Mouse (Mus musculus): Measurements from ENCODE around the gene Plcd1. TPM values are rescaled to one million over a fixed set of nuclear protein-coding genes. Genes with fewer than 3 reads are reported as not detected.

Plcd1 gene
- polyA plus RNA-seq, 1 experiment from 2014 or later: 1.6 TPM

GRCm38 (mm10) chr9:119092473-119093418 lies 556 bp downstream of the Plcd1 start:
- H3K27ac ChIP-seq (ENCODE audit: low read length): no peak overlapping the region
- no peak for ATAC-seq (ENCODE audit: low read depth)
- WGBS (ENCODE audit: insufficient replicate concordance): 6% methylated on average over 45 of the region's 45 CpGs
- H3K4me2 ChIP-seq (ENCODE audit: low read depth, low read length): peak overlapping the region; percentile 49
- no peak overlapping the region; the same call in 1 of the 2 replicates for H3K9ac ChIP-seq (ENCODE audit: low read depth, low read length)
- peaks cover 2% of the 10 kb centered on the region; the same call in 1 of the 2 replicates for H3K4me1 ChIP-seq (ENCODE audit: control insufficient read depth, low read depth, low read length)
- no peaks in the 10 kb centered on the region for H3K9me3 ChIP-seq (replicated peaks; ENCODE audit: control insufficient read depth, low read length)
- peaks cover 42% of the 10 kb centered on the region for H3K27me3 ChIP-seq (ENCODE audit: control insufficient read depth, insufficient read depth, low read depth, low read length)
- no peaks in the 10 kb centered on the region for H3K36me3 ChIP-seq (ENCODE audit: control insufficient read depth, insufficient read depth)
- H3K4me3 ChIP-seq (ENCODE audit: low read depth, low read length): peak overlapping the region; percentile 51

GRCm38 (mm10) chr9:119091581-119092310 lies 1.6 kb downstream of the Plcd1 start:
- H3K4me3 ChIP-seq (ENCODE audit: low read depth, low read length): no peak overlapping the region

GRCm38 (mm10) chr9:119090462-119090861 lies 2.8 kb downstream of the Plcd1 start:
- no peak for ATAC-seq (ENCODE audit: low read depth)
- H3K4me2 ChIP-seq (ENCODE audit: low read depth, low read length): no peak overlapping the region
- 74% methylated on average over 5 of the region's 5 CpGs for WGBS (ENCODE audit: insufficient replicate concordance)
- peaks cover 2% of the 10 kb centered on the region; the same call in 1 of the 2 replicates for H3K4me1 ChIP-seq (ENCODE audit: control insufficient read depth, low read depth, low read length)
- no peaks in the 10 kb centered on the region for H3K36me3 ChIP-seq (ENCODE audit: control insufficient read depth, insufficient read depth)
- H3K27ac ChIP-seq (ENCODE audit: low read length): no peak overlapping the region
- no peak overlapping the region for H3K4me3 ChIP-seq (ENCODE audit: low read depth, low read length)
- H3K9ac ChIP-seq (ENCODE audit: low read depth, low read length): no peak overlapping the region
- H3K27me3 ChIP-seq (ENCODE audit: control insufficient read depth, insufficient read depth, low read depth, low read length): peaks cover 41% of the 10 kb centered on the region
- no peaks in the 10 kb centered on the region for H3K9me3 ChIP-seq (replicated peaks; ENCODE audit: control insufficient read depth, low read length)

More at GRCm38 (mm10) chr9:119091581-119092310, 1.6 kb downstream of the Plcd1 start:
- Histone ChIP-seq H3K36me3 (ENCODE audit: control insufficient read depth, insufficient read depth) (no peaks in the 10 kb centered on the region), H3K9me3 (replicated peaks; ENCODE audit: control insufficient read depth, low read length) (no peaks in the 10 kb centered on the region), H3K27ac (ENCODE audit: low read length) (no peak overlapping the region), H3K4me1 (ENCODE audit: control insufficient read depth, low read depth, low read length) (peaks cover 2% of the 10 kb centered on the region; the same call in 1 of the 2 replicates), H3K4me2 (ENCODE audit: low read depth, low read length) (no peak overlapping the region), H3K27me3 (ENCODE audit: control insufficient read depth, insufficient read depth, low read depth, low read length) (peaks cover 42% of the 10 kb centered on the region), H3K9ac (ENCODE audit: low read depth, low read length) (no peak overlapping the region)
- no peak for ATAC-seq (ENCODE audit: low read depth)
- WGBS (ENCODE audit: insufficient replicate concordance): 52% methylated on average over 12 of the region's 12 CpGs

GRCm38 (mm10) chr9:119089437-119089836 lies 3.9 kb downstream of the Plcd1 start:
- Histone ChIP-seq H3K9ac (ENCODE audit: low read depth, low read length) (no peak overlapping the region), H3K4me1 (ENCODE audit: control insufficient read depth, low read depth, low read length) (peaks cover 2% of the 10 kb centered on the region; the same call in 1 of the 2 replicates), H3K4me2 (ENCODE audit: low read depth, low read length) (no peak overlapping the region), H3K9me3 (replicated peaks; ENCODE audit: control insufficient read depth, low read length) (no peaks in the 10 kb centered on the region), H3K36me3 (ENCODE audit: control insufficient read depth, insufficient read depth) (no peaks in the 10 kb centered on the region), H3K27me3 (ENCODE audit: control insufficient read depth, insufficient read depth, low read depth, low read length) (peaks cover 36% of the 10 kb centered on the region), H3K4me3 (ENCODE audit: low read depth, low read length) (no peak overlapping the region), H3K27ac (ENCODE audit: low read length) (no peak overlapping the region)
- 68% methylated on average over 7 of the region's 7 CpGs for WGBS (ENCODE audit: insufficient replicate concordance)
- ATAC-seq (ENCODE audit: low read depth): no peak

GRCm38 (mm10) chr9:119088148-119088801 lies 5.0 kb downstream of the Plcd1 start:
- WGBS (ENCODE audit: insufficient replicate concordance): 1% methylated on average over 24 of the region's 24 CpGs
- Histone ChIP-seq H3K4me2 (ENCODE audit: low read depth, low read length) (peak overlapping the region; percentile 58), H3K36me3 (ENCODE audit: control insufficient read depth, insufficient read depth) (no peaks in the 10 kb centered on the region), H3K27me3 (ENCODE audit: control insufficient read depth, insufficient read depth, low read depth, low read length) (peaks cover 25% of the 10 kb centered on the region), H3K9me3 (replicated peaks; ENCODE audit: control insufficient read depth, low read length) (no peaks in the 10 kb centered on the region), H3K4me1 (ENCODE audit: control insufficient read depth, low read depth, low read length) (peaks cover 2% of the 10 kb centered on the region; the same call in 1 of the 2 replicates), H3K27ac (ENCODE audit: low read length) (0 out of 2 replicates have a peak overlapping the region, but pooled peaks have one; percentile 37), H3K4me3 (ENCODE audit: low read depth, low read length) (peak overlapping the region; percentile 55), H3K9ac (ENCODE audit: low read depth, low read length) (no peak overlapping the region)
- ATAC-seq (ENCODE audit: low read depth): peak; percentile 76

- 0 out of 2 replicates have a peak, but pooled peaks cover 2% of the 10 kb centered on the region for H3K4me1 ChIP-seq (ENCODE audit: control insufficient read depth, low read depth, low read length)
- H3K4me2 ChIP-seq (ENCODE audit: low read depth, low read length): no peak overlapping the region
- H3K4me3 ChIP-seq (ENCODE audit: low read depth, low read length): no peak overlapping the region
- ATAC-seq (ENCODE audit: low read depth): no peak
- no peaks in the 10 kb centered on the region for H3K36me3 ChIP-seq (ENCODE audit: control insufficient read depth, insufficient read depth)
- H3K27me3 ChIP-seq (ENCODE audit: control insufficient read depth, insufficient read depth, low read depth, low read length): peaks cover 16% of the 10 kb centered on the region
- 56% methylated on average over 5 of the region's 5 CpGs for WGBS (ENCODE audit: insufficient replicate concordance)
- H3K9ac ChIP-seq (ENCODE audit: low read depth, low read length): no peak overlapping the region
- H3K9me3 ChIP-seq (replicated peaks; ENCODE audit: control insufficient read depth, low read length): no peaks in the 10 kb centered on the region
- no peak overlapping the region for H3K27ac ChIP-seq (ENCODE audit: low read length)
Observed at GRCm38 (mm10) chr9:119087309-119087708, 6.0 kb downstream of the Plcd1 start.

GRCm38 (mm10) chr9:119086451-119086850 lies 6.9 kb downstream of the Plcd1 start:
- Histone ChIP-seq H3K36me3 (ENCODE audit: control insufficient read depth, insufficient read depth) (no peaks in the 10 kb centered on the region), H3K9ac (ENCODE audit: low read depth, low read length) (no peak overlapping the region), H3K4me1 (ENCODE audit: control insufficient read depth, low read depth, low read length) (0 out of 2 replicates have a peak, but pooled peaks cover 2% of the 10 kb centered on the region), H3K27me3 (ENCODE audit: control insufficient read depth, insufficient read depth, low read depth, low read length) (peaks cover 7% of the 10 kb centered on the region), H3K4me2 (ENCODE audit: low read depth, low read length) (no peak overlapping the region), H3K9me3 (replicated peaks; ENCODE audit: control insufficient read depth, low read length) (no peaks in the 10 kb centered on the region), H3K27ac (ENCODE audit: low read length) (no peak overlapping the region), H3K4me3 (ENCODE audit: low read depth, low read length) (no peak overlapping the region)
- 46% methylated on average over 1 of the region's 1 CpGs for WGBS (ENCODE audit: insufficient replicate concordance)
- ATAC-seq (ENCODE audit: low read depth): no peak

- Histone ChIP-seq H3K4me3 (ENCODE audit: low read depth, low read length) (no peak overlapping the region), H3K4me1 (ENCODE audit: control insufficient read depth, low read depth, low read length) (0 out of 2 replicates have a peak, but pooled peaks cover 2% of the 10 kb centered on the region), H3K27ac (ENCODE audit: low read length) (no peak overlapping the region), H3K36me3 (ENCODE audit: control insufficient read depth, insufficient read depth) (no peaks in the 10 kb centered on the region), H3K27me3 (ENCODE audit: control insufficient read depth, insufficient read depth, low read depth, low read length) (peaks cover 2% of the 10 kb centered on the region; the same call in 1 of the 2 replicates), H3K9me3 (replicated peaks; ENCODE audit: control insufficient read depth, low read length) (no peaks in the 10 kb centered on the region), H3K9ac (ENCODE audit: low read depth, low read length) (no peak overlapping the region), H3K4me2 (ENCODE audit: low read depth, low read length) (no peak overlapping the region)
- no peak for ATAC-seq (ENCODE audit: low read depth)
- 45% methylated on average over 10 of the region's 10 CpGs for WGBS (ENCODE audit: insufficient replicate concordance)
Observed at GRCm38 (mm10) chr9:119083966-119084365, 9.3 kb downstream of the Plcd1 start.
